Mouse (Mus musculus) lung, embryonic 14.5 days (tissue): Measurements from ENCODE around the gene Akr1d1. TPM values are rescaled to one million over a fixed set of nuclear protein-coding genes. Genes with fewer than 3 reads are reported as not detected.

Experiments
- ATAC-seq: fragments of 200-750 bp; cut with Nextera tagmentation; 2 replicates; pipeline ENCODE4 v1.8.0; 2017; ENCODE audit warnings: mild to moderate bottlenecking, moderate TSS enrichment, moderate library complexity; ENCODE audit not compliant: insufficient read depth
- DNase-seq: peaks from one replicate; pipeline ENCODE4 v3.0.0-alpha.2; 2015
- H3K27ac ChIP-seq: fragments of 300-500 bp; sonication (generic); 2 replicates; pipeline ENCODE4 v1.5.1; 2014; ENCODE audit warnings: low read depth, mild to moderate bottlenecking, moderate library complexity
- H3K27me3 ChIP-seq: fragments of 300-500 bp; sonication (generic); 2 replicates; pipeline ENCODE4 v1.6.1; 2014; ENCODE audit warnings: low read length, control low read depth; ENCODE audit not compliant: insufficient read depth
- H3K36me3 ChIP-seq: fragments of 300-500 bp; sonication (generic); 2 replicates; pipeline ENCODE4 v1.6.1; 2014; ENCODE audit warnings: control low read depth; ENCODE audit not compliant: insufficient read depth
- H3K4me1 ChIP-seq: fragments of 300-500 bp; sonication (generic); 2 replicates; pipeline ENCODE4 v1.6.1; 2014; ENCODE audit warnings: antibody characterized with exemption, control low read depth; ENCODE audit not compliant: insufficient read depth
- H3K4me2 ChIP-seq: fragments of 300-500 bp; sonication (generic); 2 replicates; pipeline ENCODE4 v1.6.1; 2014; ENCODE audit warnings: mild to moderate bottlenecking
- H3K4me3 ChIP-seq: fragments of 300-500 bp; sonication (generic); 2 replicates; pipeline ENCODE4 v1.5.1; 2014; ENCODE audit warnings: low read depth, low read length
- H3K9ac ChIP-seq: fragments of 300-500 bp; sonication (generic); 2 replicates; pipeline ENCODE4 v1.6.1; 2014
- H3K9me3 ChIP-seq: fragments of 300-500 bp; sonication (generic); 2 replicates; pipeline ENCODE4 v1.6.1; 2016; ENCODE audit warnings: low read depth, low read length, control low read depth
- CTCF ChIP-seq: IDR thresholded peaks from 2 replicates; pipeline ENCODE4 v1.5.1; 2016; ENCODE audit warnings: antibody characterized with exemption, low read depth
- WGBS: fragments of 180-500 bp; shearing (Covaris S2); extraction: QIAGEN DNeasy Blood & Tissue Kit; methylation state at CpG from one replicate; pipeline ENCODE4 v1.1.7; 2014; 5-methylcytosine and 5-hydroxymethylcytosine counted together
- polyA plus RNA-seq: library from polyadenylated mRNA; unstranded; fragments of >200 nt; fragmentation: Nextera tagmentation; extraction: Ambion mirVana; gene quantifications from 2 replicates; pipeline ENCODE4 v1.2.1, GENCODE M21; 2014

The Akr1d1 gene
- polyA plus RNA-seq, 1 experiment from 2014 or later: not detected

DNA sequence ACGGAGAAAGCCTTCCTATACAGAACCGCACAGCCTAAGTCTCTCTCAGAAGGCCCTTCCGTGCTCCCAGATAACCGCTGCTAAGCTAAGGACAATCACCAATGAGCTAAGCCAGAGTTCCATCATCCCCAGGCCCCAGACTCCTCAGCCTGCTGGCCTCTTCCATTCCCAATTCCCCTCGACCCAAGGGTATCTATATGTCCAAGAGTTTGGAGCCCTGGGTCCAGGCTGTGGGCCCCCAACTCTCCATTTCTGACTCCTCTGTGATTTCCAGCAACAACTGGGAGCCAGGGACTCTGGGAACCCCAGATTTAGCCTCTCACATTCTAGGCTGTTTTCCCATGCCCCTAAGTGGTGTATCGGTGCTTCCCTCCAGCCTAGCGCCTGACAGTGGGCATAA, 86.2 kb downstream of the Akr1d1 start:
- no peak for ATAC-seq
- 93% methylated on average over 7 of the region's 7 CpGs for WGBS
- no peak for TF ChIP-seq CTCF
- Histone ChIP-seq H3K27me3 (no peaks in the 10 kb centered on the region), H3K4me2 (no peak overlapping the region), H3K9ac (no peak overlapping the region), H3K4me1 (no peaks in the 10 kb centered on the region), H3K36me3 (no peaks in the 10 kb centered on the region), H3K4me3 (no peak overlapping the region), H3K9me3 (no peaks in the 10 kb centered on the region), H3K27ac (no peak overlapping the region)
- no peak for DNase-seq

DNA sequence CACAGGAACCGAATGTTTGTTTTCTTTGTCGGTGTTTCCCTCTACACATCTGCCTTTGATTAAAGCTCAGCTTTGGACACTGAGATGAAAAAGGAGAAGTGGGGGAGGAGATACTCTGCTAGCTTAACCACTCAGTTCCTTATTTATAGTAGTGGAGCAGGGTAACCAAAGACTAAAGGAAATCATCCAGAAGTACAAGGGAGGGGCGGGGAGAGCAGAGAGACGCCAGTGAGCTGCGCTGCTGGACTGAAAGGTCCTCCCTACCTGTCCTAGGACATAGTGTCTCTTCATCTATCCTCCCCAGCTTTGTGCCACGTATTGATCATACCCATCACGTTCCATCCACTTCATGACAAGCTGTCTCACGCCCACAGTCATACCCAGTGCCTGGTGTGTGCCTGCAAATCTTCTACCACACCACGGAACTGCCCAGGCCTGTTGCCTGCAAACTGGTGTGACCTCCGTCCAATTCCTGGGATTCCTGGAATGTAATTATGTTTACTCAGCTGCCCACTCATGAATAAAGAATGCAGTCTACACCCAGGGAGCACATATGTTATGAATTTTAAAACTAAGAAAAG, 87.5 kb downstream of the Akr1d1 start:
- ATAC-seq (peak; percentile 72), DNase-seq (peak; percentile 51)
- Histone ChIP-seq H3K27me3 (no peaks in the 10 kb centered on the region), H3K4me1 (no peaks in the 10 kb centered on the region), H3K9me3 (no peaks in the 10 kb centered on the region), H3K27ac (peak overlapping the region; percentile 63), H3K4me3 (no peak overlapping the region), H3K36me3 (no peaks in the 10 kb centered on the region), H3K4me2 (0 out of 2 replicates have a peak overlapping the region, but pooled peaks have one; percentile 28), H3K9ac (no peak overlapping the region)
- no peak for TF ChIP-seq CTCF
- WGBS: 23% methylated on average over 10 of the region's 10 CpGs

Other genes with a start within 250 kb of the Akr1d1 start
- gene Dgki, start 230.0 kb upstream of the Akr1d1 start, polyA plus RNA-seq: 0.34 and 0.46 TPM in 2 replicates
- 33.1 and 35.6 TPM in 2 replicates for gene Creb3l2, start 88.0 kb upstream of the Akr1d1 start, polyA plus RNA-seq